Mouse (Mus musculus) thymus, adult 18-20 months (tissue): ENCODE data around the gene Gm49395.

Experiments
- DNase-seq, 2 experiments: peaks; one replicate each; pipeline ENCODE4 v3.0.0; 2022; ENCODE audit warnings: mixed read lengths in 2 of 2

Gene Gm49395

GRCm38 (mm10) chr13:115042652-115043051 is 59.1 kb downstream of the Gm49395 start:
- DNase-seq: no peak

GRCm38 (mm10) chr13:115037304-115037703 is 64.4 kb downstream of the Gm49395 start:
- no peak for DNase-seq

- DNase-seq: no peak
These were observed 66.3 kb downstream of the Gm49395 start for GRCm38 (mm10) chr13:115035387-115035786.

GRCm38 (mm10) chr13:115033135-115033534 is 68.6 kb downstream of the Gm49395 start:
- DNase-seq: no peak

GRCm38 (mm10) chr13:115031177-115032000 is 70.3 kb downstream of the Gm49395 start:
- no peak for DNase-seq

DNA sequence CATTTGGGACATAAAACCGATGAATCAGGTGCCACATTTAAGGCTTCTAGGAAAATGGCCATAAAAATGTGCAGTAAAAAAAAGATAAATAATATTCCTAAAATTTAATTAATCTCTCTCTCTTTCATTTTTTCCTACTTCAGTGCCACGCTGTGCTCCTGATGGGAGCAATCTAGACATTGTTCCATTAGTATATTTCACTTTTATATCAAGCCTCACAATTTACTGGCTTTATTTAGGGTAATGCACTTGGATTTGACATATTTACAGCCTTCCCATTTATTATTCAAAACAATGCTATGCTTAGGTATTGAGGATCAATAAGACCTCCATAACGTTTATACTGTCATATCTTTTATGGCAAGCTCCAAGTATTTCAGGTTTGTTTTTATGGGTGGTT is 76.3 kb downstream of the Gm49395 start:
- DNase-seq: no peak

DNA sequence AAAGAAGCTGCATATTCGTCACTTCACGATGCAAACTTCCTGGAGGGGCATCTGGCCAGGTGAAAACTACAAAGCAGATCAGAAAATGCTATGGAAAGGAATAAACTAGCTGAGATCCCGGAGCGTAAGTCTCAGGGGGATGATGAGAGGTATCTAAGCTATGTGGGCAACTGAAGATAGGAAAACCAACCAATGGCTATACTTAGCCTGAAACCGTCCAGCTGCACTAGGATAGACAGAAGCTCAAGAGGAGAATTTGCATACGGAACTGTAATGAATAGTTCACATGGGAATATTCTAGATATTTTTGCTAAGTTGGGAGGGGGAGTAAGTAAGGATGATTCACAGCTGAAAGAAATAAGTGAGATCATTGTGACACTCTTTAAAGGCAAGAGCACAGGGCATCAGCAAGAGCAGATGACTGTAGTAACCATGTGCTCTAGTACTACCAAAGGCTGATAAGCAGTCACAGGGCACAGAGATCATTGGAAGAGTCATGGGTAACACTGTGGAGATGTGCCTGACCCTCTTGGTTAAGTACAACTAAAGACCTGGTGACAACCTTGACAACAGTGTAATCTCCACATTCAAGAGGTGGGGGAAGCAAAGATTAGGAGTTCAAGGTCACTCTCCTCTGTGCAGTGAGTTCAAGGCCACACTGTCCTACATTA is 79.5 kb downstream of the Gm49395 start:
- no peak for DNase-seq

GRCm38 (mm10) chr13:115021411-115021810 is 80.3 kb downstream of the Gm49395 start:
- no peak for DNase-seq

DNA sequence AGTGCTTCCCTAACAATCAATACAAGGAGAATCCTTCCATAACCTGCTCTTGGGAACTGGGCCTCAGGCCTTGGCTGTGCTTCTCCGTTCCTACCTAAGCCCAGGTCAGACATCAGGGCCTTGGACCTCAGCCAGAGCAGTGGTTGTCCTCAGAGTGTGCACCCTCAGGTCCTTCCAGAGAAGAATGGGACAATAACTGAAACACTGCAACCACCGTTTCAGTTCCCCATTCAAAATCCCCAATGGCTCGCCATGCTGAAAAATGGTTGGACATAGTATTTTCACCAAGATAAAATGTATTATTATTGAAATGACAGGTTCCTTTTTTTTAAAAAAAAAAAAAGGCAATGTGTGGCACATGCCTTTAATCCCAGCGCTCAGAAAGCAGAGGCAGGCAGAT is 81.0 kb downstream of the Gm49395 start:
- DNase-seq: no peak

- no peak for DNase-seq
These were observed 84.2 kb downstream of the Gm49395 start for GRCm38 (mm10) chr13:115017545-115017944.

DNA sequence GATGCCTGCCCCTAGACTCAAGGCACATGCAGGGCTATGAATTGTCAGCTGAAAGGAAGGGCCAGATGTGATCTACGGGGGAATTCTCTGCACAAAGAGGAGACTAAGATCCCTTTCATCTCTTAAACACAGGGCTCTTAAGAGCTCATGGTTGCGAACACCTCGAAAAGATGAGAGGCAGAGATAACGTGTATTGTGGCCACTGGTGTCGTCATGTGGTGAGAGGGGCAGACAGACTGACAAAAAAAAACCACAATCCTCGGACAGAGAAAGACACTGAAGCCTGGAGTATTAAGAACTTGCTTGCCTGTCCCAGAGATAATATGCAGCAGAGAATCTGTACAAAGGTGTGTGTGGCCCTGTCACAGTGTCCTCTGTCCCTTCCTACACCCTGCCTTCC is 90.2 kb downstream of the Gm49395 start:
- no peak for DNase-seq

DNA sequence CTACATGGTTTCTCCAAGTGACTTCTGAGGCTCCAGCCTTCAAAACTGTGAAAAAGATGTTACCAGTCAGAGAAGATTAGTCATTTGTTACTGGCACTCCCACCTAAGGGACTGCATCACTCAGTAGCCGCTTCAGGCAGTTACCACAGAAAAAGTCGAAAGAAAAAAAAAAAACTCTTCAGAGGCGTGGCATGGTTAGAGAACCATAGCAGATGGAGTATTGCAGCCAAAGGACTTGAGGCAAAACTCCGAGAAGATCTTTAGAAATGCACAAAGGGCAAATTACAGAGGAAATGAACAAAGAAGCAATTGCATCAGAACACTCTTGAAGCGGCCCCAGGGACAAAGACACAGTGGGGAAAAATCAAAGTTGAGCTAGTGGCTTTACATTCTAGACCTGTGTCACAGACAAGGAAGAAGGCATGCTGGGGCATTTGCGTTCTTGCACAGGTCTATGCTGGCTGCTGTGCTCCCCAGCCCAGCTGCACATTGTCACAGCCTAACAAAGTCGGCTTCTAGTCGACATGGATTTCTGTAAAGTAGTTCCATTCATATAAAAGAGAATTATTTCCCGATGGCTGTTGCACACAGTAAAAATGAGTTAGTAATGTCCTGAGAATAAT is 95.4 kb downstream of the Gm49395 start:
- DNase-seq: no peak

- DNase-seq: no peak
These were observed 96.4 kb downstream of the Gm49395 start for GRCm38 (mm10) chr13:115005342-115005741.

DNA sequence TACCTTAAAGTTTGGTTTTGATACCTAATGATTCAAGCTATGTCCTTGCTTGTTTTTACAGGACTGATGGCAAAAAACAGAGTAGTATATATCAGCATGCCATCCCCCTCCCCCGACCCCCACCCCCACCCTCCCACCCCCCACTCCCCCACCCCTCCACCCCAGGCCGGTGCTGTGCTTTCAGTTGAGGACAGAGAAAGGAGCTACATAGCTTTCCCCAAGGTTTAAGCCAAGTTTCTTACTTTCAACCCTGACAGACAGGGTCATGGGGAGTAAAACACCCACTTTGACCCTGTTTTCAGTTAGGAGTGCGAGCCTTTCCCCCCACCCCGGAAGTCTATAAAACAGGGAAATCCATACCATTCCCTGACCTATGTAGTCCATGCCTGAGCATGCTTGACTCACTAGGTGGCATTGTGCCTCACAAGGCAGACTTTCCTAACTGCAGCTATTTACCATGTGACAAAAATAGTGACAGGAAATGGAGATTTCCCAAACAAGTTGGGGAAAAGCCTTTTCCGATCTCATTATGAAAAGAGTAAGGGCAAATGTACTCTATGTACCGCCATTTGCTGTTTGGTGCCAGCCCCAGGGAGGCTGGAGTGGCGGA is 98.2 kb downstream of the Gm49395 start:
- no peak for DNase-seq

DNA sequence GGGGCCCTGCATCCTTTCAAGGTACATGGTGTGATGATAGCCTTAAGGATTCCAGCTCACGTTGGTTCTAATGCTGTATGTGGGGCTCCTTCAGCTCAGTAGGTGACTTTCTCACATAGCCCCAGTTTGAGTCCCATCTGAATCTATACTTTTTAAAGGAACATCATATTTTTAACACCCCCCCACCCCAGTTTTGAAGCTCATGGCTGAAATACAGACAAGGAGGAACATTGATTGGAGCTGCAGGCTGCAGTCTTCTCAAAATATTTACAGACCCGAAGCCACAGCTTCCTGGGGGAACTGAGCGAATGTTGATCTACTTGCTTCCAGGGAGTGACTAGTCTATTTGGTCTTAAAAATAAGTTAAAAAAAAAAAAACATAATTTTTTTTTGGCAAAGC is 98.9 kb downstream of the Gm49395 start:
- DNase-seq: no peak

DNA sequence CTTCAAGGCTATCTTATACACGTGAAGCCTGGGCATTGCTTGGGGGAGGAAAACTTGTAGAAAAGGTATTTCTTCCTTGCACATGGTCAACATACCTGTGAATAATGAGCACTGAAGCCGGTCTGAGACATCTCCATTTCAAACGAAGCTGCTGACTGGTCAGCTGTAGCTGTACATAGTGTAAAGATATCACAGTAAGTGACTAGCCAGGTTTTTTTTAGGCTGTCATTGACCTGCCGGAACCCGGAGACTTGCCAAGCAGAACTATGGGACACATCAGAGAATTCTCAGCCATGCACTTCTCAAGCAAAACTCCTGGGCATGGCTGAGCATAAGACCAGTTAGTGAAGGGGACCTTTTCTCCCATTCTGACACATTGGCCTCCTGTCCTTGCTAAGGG is 99.6 kb downstream of the Gm49395 start:
- no peak for DNase-seq

DNA sequence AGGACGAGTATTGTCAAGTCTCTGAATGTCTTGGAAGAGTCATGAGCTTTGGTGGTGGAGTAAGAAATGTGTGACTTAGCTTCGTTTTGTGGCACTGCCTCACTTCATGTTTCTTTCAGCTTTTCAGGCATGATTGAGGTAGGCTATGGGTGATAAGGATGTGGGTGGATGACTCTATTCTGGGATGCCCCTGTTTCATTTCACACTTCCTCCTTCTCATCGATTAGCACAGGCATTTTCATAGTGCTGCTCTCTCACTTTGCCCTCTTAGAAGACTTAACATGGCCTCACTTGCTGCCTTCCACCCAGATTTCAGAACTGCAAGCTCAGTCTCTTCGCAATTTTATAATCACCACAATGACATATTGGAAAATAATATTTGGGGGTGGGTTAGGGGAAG is 102.1 kb downstream of the Gm49395 start:
- DNase-seq: no peak

GRCm38 (mm10) chr13:114998100-114998499 is 103.6 kb downstream of the Gm49395 start:
- DNase-seq: no peak

- no peak for DNase-seq
These were observed 109.3 kb downstream of the Gm49395 start for GRCm38 (mm10) chr13:114992260-114993014.

DNA sequence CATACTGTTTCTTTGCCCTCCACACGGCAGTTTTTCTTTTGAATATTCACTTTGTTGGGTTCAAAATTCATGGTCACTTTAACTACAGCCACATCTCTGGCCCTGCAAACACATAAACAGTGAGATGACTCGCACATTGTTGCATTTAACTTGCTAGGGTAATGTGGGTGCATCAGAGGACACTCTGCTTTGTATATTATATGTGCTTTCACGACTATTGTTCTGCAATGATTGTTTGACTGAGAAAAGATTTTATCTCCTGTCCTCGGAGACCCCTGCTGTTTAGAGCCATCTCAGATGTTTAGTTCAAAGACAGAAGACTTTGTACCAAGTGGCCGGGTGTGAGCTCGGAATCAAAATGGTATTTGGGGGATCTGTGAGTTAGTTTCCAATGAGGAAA is 114.1 kb downstream of the Gm49395 start:
- no peak for DNase-seq

- no peak for DNase-seq
These were observed 114.6 kb downstream of the Gm49395 start for GRCm38 (mm10) chr13:114987161-114987560.
